Mouse (Mus musculus) MEL (cell line): ENCODE measurements around the gene Elmsan1. TPM values are rescaled to one million over a fixed set of nuclear protein-coding genes. Genes with fewer than 3 reads are reported as not detected.

Source experiments
- DNase-seq: peaks from one replicate; pipeline ENCODE4 v3.0.0; 2011; ENCODE audit warnings: low read depth, low spot score
- H3K27ac ChIP-seq: 2 replicates; pipeline ENCODE4 v1.5.1; 2012; ENCODE audit warnings: low read depth, mild to moderate bottlenecking, control low read depth, low read length, moderate library complexity; ENCODE audit not compliant: control insufficient read depth
- H3K27me3 ChIP-seq, 2 experiments: fragments of 150-350 bp in 1 of 2; sonication (generic) in 1 of 2; 2 replicates each; pipeline ENCODE4 v1.6.1; 2012; ENCODE audit warnings: low read length in 2 of 2, mild to moderate bottlenecking in 2 of 2, improper control_type of control experiment in 1 of 2, moderate library complexity in 1 of 2; ENCODE audit not compliant: insufficient read depth in 2 of 2, control insufficient read depth in 1 of 2
- H3K36me3 ChIP-seq, 2 experiments: 2 replicates each; pipeline ENCODE4 v1.6.1; 2012 to 2014; ENCODE audit warnings: low read length in 2 of 2, improper control_type of control experiment in 1 of 2, inconsistent platforms in 1 of 2, mild to moderate bottlenecking in 1 of 2; ENCODE audit not compliant: insufficient read depth in 2 of 2, control insufficient read depth in 1 of 2
- H3K4me1 ChIP-seq, 2 experiments: fragments of 150-350 bp in 1 of 2; sonication (generic) in 1 of 2; 2 replicates each; pipeline ENCODE4 v1.6.1; 2012; ENCODE audit warnings: low read length in 2 of 2, improper control_type of control experiment in 1 of 2, mild to moderate bottlenecking in 1 of 2; ENCODE audit not compliant: insufficient read depth in 2 of 2, control insufficient read depth in 1 of 2
- H3K4me3 ChIP-seq, 2 experiments: fragments of 150-350 bp in 1 of 2; sonication (generic) in 1 of 2; 2 replicates each; pipeline ENCODE4 v1.5.1; 2012; ENCODE audit warnings: low read depth in 2 of 2, low read length in 2 of 2, mild to moderate bottlenecking in 2 of 2, moderate library complexity in 2 of 2, control low read depth in 1 of 2, improper control_type of control experiment in 1 of 2; ENCODE audit not compliant: control insufficient read depth in 1 of 2, insufficient read depth in 1 of 2
- H3K79me2 ChIP-seq: 2 replicates; pipeline ENCODE4 v1.6.1; 2012; ENCODE audit warnings: mild to moderate bottlenecking, low read length, moderate library complexity; ENCODE audit not compliant: control insufficient read depth, poor library complexity, insufficient read depth
- H3K9ac ChIP-seq: 2 replicates; pipeline ENCODE4 v1.6.1; 2012; ENCODE audit warnings: low read depth, mild to moderate bottlenecking, control low read depth, low read length, moderate library complexity; ENCODE audit not compliant: control insufficient read depth, poor library complexity, severe bottlenecking
- H3K9me3 ChIP-seq: fragments of 150-350 bp; sonication (generic); replicated peaks from 2 replicates; pipeline ENCODE4 v1.6.1; 2012; ENCODE audit warnings: mild to moderate bottlenecking, low read length, improper control_type of control experiment, moderate library complexity; ENCODE audit not compliant: insufficient read depth
- BHLHE40 ChIP-seq: IDR thresholded peaks from 2 replicates; pipeline ENCODE4 v1.6.1; 2012; ENCODE audit warnings: low read depth, mild to moderate bottlenecking, inconsistent platforms, low read length, improper control_type of control experiment, borderline replicate concordance
- CHD2 ChIP-seq: IDR thresholded peaks from 2 replicates; pipeline ENCODE4 v1.6.1; 2011; ENCODE audit warnings: low read length, improper control_type of control experiment
- CTCF ChIP-seq, 3 experiments: IDR thresholded peaks in 2 of 3; conservative IDR thresholded peaks in 1 of 3; 2 replicates each; pipeline ENCODE4 v1.5.1; 2011 to 2012; ENCODE audit warnings: low read length in 3 of 3, low read depth in 2 of 3, mild to moderate bottlenecking in 2 of 3, improper control_type of control experiment in 1 of 3, inconsistent platforms in 1 of 3, mixed read lengths in 1 of 3, moderate library complexity in 1 of 3; ENCODE audit not compliant: control insufficient read depth in 1 of 3, insufficient read depth in 1 of 3, poor library complexity in 1 of 3, severe bottlenecking in 1 of 3
- ELF1 ChIP-seq: IDR thresholded peaks from 2 replicates; pipeline ENCODE4 v1.6.1; 2014; ENCODE audit warnings: low read depth, mild to moderate bottlenecking, inconsistent platforms, low read length, improper control_type of control experiment, moderate library complexity
- HCFC1 ChIP-seq: IDR thresholded peaks from 2 replicates; pipeline ENCODE4 v1.6.1; 2012; ENCODE audit warnings: low read depth, mild to moderate bottlenecking, inconsistent platforms, low read length, improper control_type of control experiment, moderate library complexity
- MAX ChIP-seq: IDR thresholded peaks from 2 replicates; pipeline ENCODE4 v1.6.1; 2011; ENCODE audit warnings: low read length, improper control_type of control experiment
- MAZ ChIP-seq: IDR thresholded peaks from 2 replicates; pipeline ENCODE4 v1.6.1; 2012; ENCODE audit warnings: low read depth, mild to moderate bottlenecking, inconsistent platforms, low read length, improper control_type of control experiment
- MYB ChIP-seq: IDR thresholded peaks from 2 replicates; pipeline ENCODE4 v1.6.1; 2011; ENCODE audit warnings: mild to moderate bottlenecking, low read depth, low read length, improper control_type of control experiment
- MYC ChIP-seq: IDR thresholded peaks from 2 replicates; pipeline ENCODE4 v1.6.1; 2011; ENCODE audit warnings: low read depth, mild to moderate bottlenecking, low read length, improper control_type of control experiment, moderate library complexity
- NRF1 ChIP-seq: IDR thresholded peaks from 2 replicates; pipeline ENCODE4 v1.6.1; 2014; ENCODE audit warnings: low read depth, mild to moderate bottlenecking, inconsistent platforms, low read length, improper control_type of control experiment, moderate library complexity; ENCODE audit not compliant: poor library complexity, insufficient read depth, severe bottlenecking
- RAD21 ChIP-seq: IDR thresholded peaks from 2 replicates; pipeline ENCODE4 v1.6.1; 2011; ENCODE audit warnings: mild to moderate bottlenecking, low read depth, low read length, improper control_type of control experiment
- RCOR1 ChIP-seq: IDR thresholded peaks from 2 replicates; pipeline ENCODE4 v1.6.1; 2012; ENCODE audit warnings: low read depth, mild to moderate bottlenecking, inconsistent platforms, low read length, improper control_type of control experiment
- SIN3A ChIP-seq: IDR thresholded peaks from 2 replicates; pipeline ENCODE4 v1.6.1; 2012; ENCODE audit warnings: low read length, improper control_type of control experiment, inconsistent platforms
- SMC3 ChIP-seq: IDR thresholded peaks from 2 replicates; pipeline ENCODE4 v1.6.1; 2011; ENCODE audit warnings: low read depth, low read length, improper control_type of control experiment
- TAL1 ChIP-seq: IDR thresholded peaks from 2 replicates; pipeline ENCODE4 v1.6.1; 2012; ENCODE audit warnings: mild to moderate bottlenecking, inconsistent platforms, low read length, moderate library complexity, mixed read lengths
- TBP ChIP-seq: IDR thresholded peaks from 2 replicates; pipeline ENCODE4 v1.8.0; 2011; ENCODE audit warnings: low read depth, low read length, improper control_type of control experiment
- ZC3H11A ChIP-seq: IDR thresholded peaks from 2 replicates; pipeline ENCODE4 v1.6.1; 2012; ENCODE audit warnings: low read depth, mild to moderate bottlenecking, inconsistent platforms, low read length, improper control_type of control experiment
- ZMIZ1 ChIP-seq: IDR thresholded peaks from 2 replicates; pipeline ENCODE4 v1.6.1; 2012; ENCODE audit warnings: low read depth, mild to moderate bottlenecking, inconsistent platforms, low read length, improper control_type of control experiment, moderate library complexity
- polyA plus RNA-seq, 2 experiments: library from polyadenylated mRNA; stranded (reverse) in 1 of 2; unstranded in 1 of 2; fragments of >175 nt in 1 of 2; fragments of >200 nt in 1 of 2; gene quantifications; 2 replicates each; pipeline versions ENCODE4 v1.2.1 to v1.2.4; 2012; ENCODE audit warnings: low replicate concordance in 2 of 2, low read depth in 1 of 2; ENCODE audit not compliant: insufficient read length in 2 of 2, insufficient read depth in 1 of 2, missing spikeins in 1 of 2
- total RNA-seq: library from RNA; depleted of rRNA; stranded (reverse); fragments of 300-350 nt; gene quantifications from 2 replicates; pipeline ENCODE4 v1.2.3, GENCODE M21; 2012

Gene Elmsan1
- total and polyA plus RNA-seq, 3 experiments: 7.7 to 25.3 TPM; not detected in 1

DNA sequence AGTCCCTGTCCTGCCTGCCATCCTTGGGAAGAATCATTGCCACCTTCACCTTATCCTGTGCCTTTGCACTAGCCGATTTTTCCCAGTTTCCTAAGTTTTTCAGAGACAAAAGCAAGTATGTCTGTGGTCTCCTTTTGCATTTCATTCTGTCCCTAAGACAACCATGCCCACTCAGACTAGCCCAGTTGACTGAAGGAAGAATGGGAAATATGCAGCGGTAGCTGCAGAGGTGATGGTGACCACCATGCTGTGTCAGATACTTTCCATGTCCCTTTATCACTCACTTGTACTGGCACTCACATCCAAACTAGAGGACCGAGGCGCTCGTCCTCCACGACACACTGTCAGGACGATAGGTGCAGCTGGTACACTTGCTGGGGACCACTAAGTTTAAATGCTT, 81.5 kb downstream of the Elmsan1 start:
- H3K9me3 ChIP-seq: no peaks in the 10 kb centered on the region
- no peaks in the 10 kb centered on the region for H3K36me3 ChIP-seq
- no peak overlapping the region for H3K4me3 ChIP-seq
- no peak overlapping the region for H3K9ac ChIP-seq
- H3K27ac ChIP-seq: no peak overlapping the region
- H3K79me2 ChIP-seq: no peaks in the 10 kb centered on the region
- no peaks in the 10 kb centered on the region for H3K27me3 ChIP-seq
- H3K4me1 ChIP-seq: no peaks in the 10 kb centered on the region
- TF ChIP-seq TAL1: no peak
- no peak for TF ChIP-seq MYC
- no peak for TF ChIP-seq NRF1
- no peak for TF ChIP-seq HCFC1
- no peak for TF ChIP-seq MAZ
- no peak for TF ChIP-seq MAX
- TF ChIP-seq CHD2: no peak
- DNase-seq: no peak

DNA sequence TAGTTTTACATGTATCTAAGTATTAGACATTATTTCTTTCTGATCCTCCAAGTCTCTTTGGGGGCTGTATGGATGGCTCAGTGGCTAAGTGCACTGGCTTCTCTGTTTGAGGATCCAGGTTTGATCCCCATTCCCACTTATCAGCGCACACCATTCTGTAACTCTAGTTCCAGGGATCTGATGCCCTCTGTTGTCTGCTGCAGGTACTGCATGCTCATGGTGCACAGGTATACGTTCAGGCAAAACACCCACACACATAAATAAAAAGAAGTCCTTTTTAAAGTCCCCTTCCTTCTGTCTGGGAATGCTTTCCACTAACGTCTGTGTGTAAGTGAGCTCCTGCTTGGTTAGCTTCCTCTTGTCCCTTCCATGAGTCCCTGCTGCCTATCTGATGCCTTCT, 86.4 kb downstream of the Elmsan1 start:
- Histone ChIP-seq H3K79me2 (no peaks in the 10 kb centered on the region), H3K27ac (no peak overlapping the region), H3K27me3 (no peaks in the 10 kb centered on the region), H3K9me3 (no peaks in the 10 kb centered on the region), H3K4me3 (no peak overlapping the region), H3K4me1 (0 out of 4 replicates have a peak, but pooled peaks cover 0 to 7% of the 10 kb centered on the region in 2 experiments), H3K36me3 (no peaks in the 10 kb centered on the region), H3K9ac (no peak overlapping the region)
- TF ChIP-seq HCFC1: no peak
- TF ChIP-seq ZC3H11A: peak; percentile 56
- TF ChIP-seq TBP: 0 out of 2 replicates have a peak, but pooled peaks have one; percentile 17
- TF ChIP-seq SMC3: peak; percentile 82
- peak; percentile 68 to 87 (median 78) for TF ChIP-seq CTCF (IDR thresholded peaks at IDR 0.05 in 2 of 3, conservative IDR thresholded peaks at IDR 0.05 in 1 of 3; ENCODE audit: control insufficient read depth in 1 of 3, insufficient read depth in 1 of 3, low read depth in 2 of 3, low read length in 3 of 3, poor library complexity in 1 of 3, severe bottlenecking in 1 of 3)
- TF ChIP-seq RAD21: peak; percentile 68
- DNase-seq: peak; percentile 68

- Histone ChIP-seq H3K27ac (no peak overlapping the region), H3K27me3 (no peaks in the 10 kb centered on the region), H3K36me3 (no peaks in the 10 kb centered on the region), H3K9me3 (no peaks in the 10 kb centered on the region), H3K4me1 (0 out of 4 replicates have a peak, but pooled peaks cover 0 to 7% of the 10 kb centered on the region in 2 experiments), H3K4me3 (no peak overlapping the region), H3K79me2 (no peaks in the 10 kb centered on the region), H3K9ac (no peak overlapping the region)
- peak; percentile 64 for DNase-seq
- TF ChIP-seq ELF1 (0 out of 2 replicates have a peak, but pooled peaks have one; percentile 18), SIN3A (no peak), ZMIZ1 (no peak), RCOR1 (no peak), BHLHE40 (no peak), MYB (no peak), MAZ (no peak)
Observed at GRCm38 (mm10) chr12:84129931-84130330, 88.8 kb downstream of the Elmsan1 start.
